In the genomic region with DNA sequence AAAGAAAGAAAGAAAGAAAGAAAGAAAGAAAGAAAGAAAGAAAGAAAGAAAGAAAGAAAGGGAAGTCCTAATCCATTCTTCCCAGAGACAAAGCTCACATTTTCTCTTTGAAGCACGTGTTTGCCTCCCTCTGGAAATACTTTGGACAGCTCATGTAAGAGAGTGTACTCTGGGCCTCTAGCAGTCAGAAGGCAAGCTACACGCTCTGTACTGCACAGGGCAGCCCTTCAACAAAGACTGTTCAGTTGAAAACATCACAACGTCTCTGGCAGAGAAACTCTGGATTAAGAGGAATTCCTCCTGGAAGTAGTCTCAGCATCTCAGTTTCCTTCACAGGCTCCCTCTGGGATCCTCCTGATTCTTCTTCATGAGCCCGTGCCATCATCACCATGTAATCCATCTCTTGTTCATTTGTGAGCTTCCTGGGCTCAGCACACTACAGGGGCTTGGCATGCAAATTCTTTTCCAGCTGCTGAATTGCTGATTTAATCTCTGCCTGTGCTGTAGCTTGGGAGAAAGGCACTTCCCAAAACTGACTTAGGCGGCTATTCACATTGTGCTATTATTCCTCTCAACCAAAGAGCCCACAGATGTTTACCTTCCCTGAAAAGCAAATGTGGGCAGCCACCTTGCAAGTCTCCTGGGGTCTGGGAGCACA, we compare ENCODE assay signal across 16 mouse cellular contexts.
DNase-seq lines count a peak whose midpoint lies in the region; ATAC-seq lines count a peak whose summit lies in the region.
"Had no signal": no experiment of that assay in that cellular context is flagged by ENCODE, and none has a peak within 500 bp of the region (broad histone marks: within the 10 kb centered on the region; RNA-seq: fewer than 3 reads in every experiment).

No protein-coding gene starts in this region.

- no peak overlapping the region for H3K9ac ChIP-seq in limb, embryonic 12.5 days (replicated peaks)
- no peak overlapping the region for H3K9ac ChIP-seq in forebrain, embryonic 14.5 days (ENCODE audit: low read length)
- H3K9ac ChIP-seq in midbrain, embryonic 16.5 days (ENCODE audit: low read depth, low read length) = no peak overlapping the region
- H3K9ac ChIP-seq: liver, postnatal 0 days had no signal

- H3K27ac ChIP-seq in limb, embryonic 12.5 days = 0 out of 2 replicates have a peak overlapping the region, but pooled peaks have one; percentile 23
- no peak overlapping the region for H3K27ac ChIP-seq in limb, embryonic 10.5 days
- no peak overlapping the region for H3K27ac ChIP-seq in forebrain, embryonic 14.5 days (ENCODE audit: low read depth, low read length)
- H3K27ac ChIP-seq in midbrain, embryonic 16.5 days (ENCODE audit: low read length) = no peak overlapping the region
- H3K27ac ChIP-seq: macrophage had no signal

- ATAC-seq in limb, embryonic 12.5 days (ENCODE audit: insufficient number of reproducible peaks, insufficient read depth, low FRiP score, low TSS enrichment, low read depth) = no peak
- peak; percentile 38; the same call in 1 of the 2 replicates for ATAC-seq in forebrain, embryonic 14.5 days
- peak; percentile 21 to 22; a peak in 3 of 4 replicates for ATAC-seq in hematopoietic stem cell, adult 5-6 weeks (replicated peaks in 1 of 2; ENCODE audit: insufficient read depth in 1 of 2, low FRiP score in 2 of 2, low TSS enrichment in 1 of 2, low read depth in 1 of 2, poor library complexity in 2 of 2, severe bottlenecking in 2 of 2)
- ATAC-seq in midbrain, embryonic 16.5 days = peak; percentile 49
- ATAC-seq: inflammation-experienced regulatory T-cells, adult 6 months; liver, postnatal 0 days had no signal

- no peak overlapping the region for H3K4me2 ChIP-seq in limb, embryonic 12.5 days
- no peak overlapping the region for H3K4me2 ChIP-seq in forebrain, embryonic 14.5 days (ENCODE audit: low read length)
- no peak overlapping the region for H3K4me2 ChIP-seq in midbrain, embryonic 16.5 days (ENCODE audit: low read length)

- H3K36me3 ChIP-seq in limb, embryonic 12.5 days = no peaks in the 10 kb centered on the region
- no peaks in the 10 kb centered on the region for H3K36me3 ChIP-seq in limb, embryonic 10.5 days
- H3K36me3 ChIP-seq in forebrain, embryonic 14.5 days (ENCODE audit: control insufficient read depth, insufficient read depth, low read length) = no peaks in the 10 kb centered on the region
- no peaks in the 10 kb centered on the region for H3K36me3 ChIP-seq in midbrain, embryonic 16.5 days (ENCODE audit: control insufficient read depth, insufficient read depth, low read length)

- no peaks in the 10 kb centered on the region for H3K9me3 ChIP-seq in limb, embryonic 12.5 days
- H3K9me3 ChIP-seq in limb, embryonic 10.5 days (replicated peaks) = no peaks in the 10 kb centered on the region
- no peaks in the 10 kb centered on the region for H3K9me3 ChIP-seq in forebrain, embryonic 14.5 days (replicated peaks; ENCODE audit: control insufficient read depth, low read length)
- no peaks in the 10 kb centered on the region for H3K9me3 ChIP-seq in midbrain, embryonic 16.5 days (replicated peaks; ENCODE audit: control insufficient read depth, low read length, poor library complexity, severe bottlenecking)

- H3K27me3 ChIP-seq in limb, embryonic 12.5 days = peaks cover 15% of the 10 kb centered on the region
- peaks cover 11% of the 10 kb centered on the region; the same call in 1 of the 2 replicates for H3K27me3 ChIP-seq in limb, embryonic 10.5 days (ENCODE audit: low read depth, poor library complexity, severe bottlenecking)
- H3K27me3 ChIP-seq in forebrain, embryonic 14.5 days (replicated peaks; ENCODE audit: control insufficient read depth, insufficient read depth, low read length) = no peaks in the 10 kb centered on the region
- peaks cover 3% of the 10 kb centered on the region; the same call in 1 of the 2 replicates for H3K27me3 ChIP-seq in midbrain, embryonic 16.5 days (ENCODE audit: control insufficient read depth, insufficient read depth, low read depth, low read length)

- 48% methylated on average over 5 of the region's 5 CpGs for WGBS in limb, embryonic 12.5 days
- WGBS in limb, embryonic 10.5 days = 64% methylated on average over 5 of the region's 5 CpGs
- 21% methylated on average over 5 of the region's 5 CpGs for WGBS in forebrain, embryonic 14.5 days
- WGBS in midbrain, embryonic 16.5 days = 9% methylated on average over 5 of the region's 5 CpGs

- H3K4me3 ChIP-seq in limb, embryonic 12.5 days (replicated peaks) = no peak overlapping the region
- no peak overlapping the region for H3K4me3 ChIP-seq in limb, embryonic 10.5 days
- H3K4me3 ChIP-seq in forebrain, embryonic 14.5 days (ENCODE audit: low read depth, low read length) = no peak overlapping the region
- no peak overlapping the region for H3K4me3 ChIP-seq in midbrain, embryonic 16.5 days (ENCODE audit: low read depth, low read length)

- H3K4me1 ChIP-seq in limb, embryonic 12.5 days (replicated peaks) = peaks cover 20% of the 10 kb centered on the region
- peaks cover 29% of the 10 kb centered on the region for H3K4me1 ChIP-seq in limb, embryonic 10.5 days
- H3K4me1 ChIP-seq in forebrain, embryonic 14.5 days (ENCODE audit: control insufficient read depth, insufficient read depth, low read length) = peaks cover 10% of the 10 kb centered on the region; the same call in 1 of the 2 replicates
- peaks cover 13% of the 10 kb centered on the region for H3K4me1 ChIP-seq in midbrain, embryonic 16.5 days (ENCODE audit: control insufficient read depth, insufficient read depth, low read length)

- DNase-seq in limb, embryonic 10.5 days (ENCODE audit: low spot score) = no peak
- peak; percentile 27 for DNase-seq in forebrain, embryonic 14.5 days (ENCODE audit: low spot score)
- DNase-seq in frontal cortex, adult 2 months (ENCODE audit: extremely low spot score in 1 of 2, low spot score in 1 of 2) = no peak
- DNase-seq in urinary bladder, postnatal 25 days (ENCODE audit: low spot score) = no peak
- DNase-seq: gastrocnemius, postnatal 14 days; heart, postnatal 10 days; kidney, adult 8-10 months; kidney, postnatal 4 days; liver; liver, postnatal 0 days; right cerebral cortex, postnatal 4 days had no signal
